Mouse (Mus musculus): ENCODE measurements around the gene Sun5.
A peak's percentile ranks its signal among the peaks of the same experiment; 100 is the strongest.

Sun5 gene

DNA sequence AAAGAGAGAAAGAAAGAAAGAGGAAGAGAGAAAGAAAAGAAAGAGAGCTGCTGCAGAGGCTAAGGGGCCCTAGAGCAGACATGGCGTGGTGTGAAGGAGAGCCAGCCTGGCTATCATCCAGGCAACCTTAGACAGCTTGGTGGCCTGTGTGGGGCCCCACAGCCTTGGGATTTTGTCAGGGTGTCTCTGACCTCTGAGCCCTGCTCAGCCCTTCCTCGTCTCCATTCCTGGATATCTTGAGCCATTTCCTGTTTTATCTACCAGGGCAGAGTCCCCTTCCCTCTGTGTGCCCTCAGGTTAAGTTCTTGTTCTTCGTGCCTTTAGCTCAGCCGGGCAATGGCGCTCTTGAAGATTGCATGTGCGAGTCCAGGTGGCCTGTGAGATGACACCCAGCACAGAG is 62.0 kb downstream of the Sun5 start:
- peak in 1 of 2 experiments; percentile 20 for DNase-seq

DNA sequence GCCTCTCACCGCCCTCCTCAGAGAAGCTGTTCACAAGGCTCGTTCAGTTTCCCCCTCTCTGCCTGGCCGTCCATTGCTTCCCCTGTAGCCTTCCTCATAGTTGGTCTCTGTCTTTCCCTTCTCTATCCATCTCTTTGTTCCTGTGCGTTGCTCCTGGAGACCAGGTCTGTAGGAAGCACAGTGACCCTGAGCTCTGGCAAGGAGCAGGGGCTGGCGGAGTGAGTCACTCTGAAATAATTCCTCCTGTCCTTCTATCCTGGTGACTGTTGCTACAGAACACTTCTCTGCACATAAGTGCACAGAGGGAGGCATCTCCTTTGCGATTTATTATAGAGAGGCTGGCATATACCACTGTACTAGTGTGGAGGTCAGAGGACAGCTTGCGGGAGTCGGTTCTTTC is 62.7 kb downstream of the Sun5 start:
- no peak for DNase-seq

DNA sequence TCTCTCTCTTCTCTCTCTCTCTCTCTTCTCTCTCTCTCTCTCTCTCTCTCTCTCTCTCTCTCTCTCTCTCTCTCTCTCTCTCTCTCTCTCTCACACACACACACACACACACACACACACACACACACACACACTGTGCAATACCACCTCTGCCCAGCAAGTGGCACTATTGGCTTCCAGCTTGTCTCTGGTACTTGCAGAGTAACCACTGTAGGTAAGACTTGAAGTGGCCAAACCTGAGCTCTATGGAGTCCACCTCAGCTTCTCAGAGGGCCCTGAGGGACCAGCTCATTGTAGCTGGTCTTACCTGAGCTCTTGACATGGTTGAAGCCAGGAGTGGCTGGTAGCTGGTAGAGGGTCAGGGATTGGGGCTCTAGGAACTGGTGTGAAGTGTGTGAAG is 63.4 kb downstream of the Sun5 start:
- peak; percentile 88 to 94 for DNase-seq

Measured in cerebellum, postnatal 14 days (tissue).